Mouse (Mus musculus) liver, embryonic 14.5 days (tissue): ENCODE measurements around the gene Mif4gd. TPM values are rescaled to one million over a fixed set of nuclear protein-coding genes. Genes with fewer than 3 reads are reported as not detected.

Experiments used
- ATAC-seq: fragments of 200-750 bp; cut with Nextera tagmentation; 2 replicates; pipeline ENCODE4 v1.8.0; 2017; ENCODE audit warnings: moderate number of reproducible peaks, mild to moderate bottlenecking, moderate library complexity; ENCODE audit not compliant: insufficient read depth
- DNase-seq, 3 experiments: peaks; one replicate each; pipeline ENCODE4 v3.0.0-alpha.2; 2012 to 2013; ENCODE audit warnings: low read depth in 3 of 3, low spot score in 3 of 3
- H3K27ac ChIP-seq: fragments of 300-500 bp; sonication (generic); 2 replicates; pipeline ENCODE4 v1.5.1; 2014; ENCODE audit warnings: moderate library complexity, mild to moderate bottlenecking, control low read depth, inconsistent platforms
- H3K27me3 ChIP-seq: fragments of 300-500 bp; sonication (generic); 2 replicates; pipeline ENCODE4 v1.6.1; 2014; ENCODE audit warnings: mild to moderate bottlenecking, low read length, moderate library complexity; ENCODE audit not compliant: control insufficient read depth, insufficient read depth
- H3K36me3 ChIP-seq: fragments of 300-500 bp; sonication (generic); replicated peaks from 2 replicates; pipeline ENCODE4 v1.6.1; 2014; ENCODE audit warnings: low read depth; ENCODE audit not compliant: control insufficient read depth, insufficient read depth
- H3K4me1 ChIP-seq, 2 experiments: fragments of 200-500 bp in 1 of 2; fragments of 300-500 bp in 1 of 2; sonication (generic) in 1 of 2; replicated peaks; 2 replicates each; pipeline ENCODE4 v1.6.1; 2012 to 2014; ENCODE audit warnings: antibody characterized with exemption in 1 of 2, inconsistent platforms in 1 of 2, low read length in 1 of 2; ENCODE audit not compliant: control insufficient read depth in 2 of 2, insufficient read depth in 2 of 2
- H3K4me2 ChIP-seq: fragments of 300-500 bp; sonication (generic); 2 replicates; pipeline ENCODE4 v1.6.1; 2014; ENCODE audit warnings: low read depth, mild to moderate bottlenecking, control low read depth, moderate library complexity
- H3K4me3 ChIP-seq, 2 experiments: fragments of 200-500 bp in 1 of 2; fragments of 300-500 bp in 1 of 2; sonication (generic) in 1 of 2; 2 replicates each; pipeline ENCODE4 v1.5.1; 2012 to 2014; ENCODE audit warnings: low read depth in 2 of 2, low read length in 2 of 2, mild to moderate bottlenecking in 2 of 2, control low read depth in 1 of 2, inconsistent platforms in 1 of 2, moderate library complexity in 1 of 2; ENCODE audit not compliant: insufficient read depth in 1 of 2
- H3K9ac ChIP-seq: fragments of 300-500 bp; sonication (generic); replicated peaks from 2 replicates; pipeline ENCODE4 v1.6.1; 2014; ENCODE audit warnings: mild to moderate bottlenecking, control low read depth, moderate library complexity
- H3K9me3 ChIP-seq: fragments of 300-500 bp; sonication (generic); 2 replicates; pipeline ENCODE4 v1.6.1; 2016; ENCODE audit warnings: low read length, mixed read lengths; ENCODE audit not compliant: control insufficient read depth
- CTCF ChIP-seq: IDR thresholded peaks from 2 replicates; pipeline ENCODE4 v1.5.1; 2016; ENCODE audit warnings: antibody characterized with exemption, low read depth, control low read depth
- EP300 ChIP-seq: IDR thresholded peaks from 2 replicates; pipeline ENCODE4 v1.6.1; 2016; ENCODE audit warnings: antibody characterized with exemption, low read depth
- WGBS: fragments of 180-500 bp; shearing (Covaris S2); extraction: QIAGEN DNeasy Blood & Tissue Kit; methylation state at CpG from one replicate; pipeline ENCODE4 v1.1.7; 2014; ENCODE audit not compliant: insufficient replicate concordance; 5-methylcytosine and 5-hydroxymethylcytosine counted together
- polyA plus RNA-seq, 2 experiments: library from polyadenylated mRNA; depleted of rRNA in 1 of 2; stranded (reverse) in 1 of 2; unstranded in 1 of 2; fragments of >200 nt; fragmentation: Nextera tagmentation in 1 of 2; extraction: Ambion mirVana in 1 of 2; gene quantifications; 2 replicates each; pipeline versions ENCODE4 v1.2.1 to v1.2.3; 2012 to 2014

Mif4gd gene
- polyA plus RNA-seq, 2 experiments = 25.6 TPM

DNA sequence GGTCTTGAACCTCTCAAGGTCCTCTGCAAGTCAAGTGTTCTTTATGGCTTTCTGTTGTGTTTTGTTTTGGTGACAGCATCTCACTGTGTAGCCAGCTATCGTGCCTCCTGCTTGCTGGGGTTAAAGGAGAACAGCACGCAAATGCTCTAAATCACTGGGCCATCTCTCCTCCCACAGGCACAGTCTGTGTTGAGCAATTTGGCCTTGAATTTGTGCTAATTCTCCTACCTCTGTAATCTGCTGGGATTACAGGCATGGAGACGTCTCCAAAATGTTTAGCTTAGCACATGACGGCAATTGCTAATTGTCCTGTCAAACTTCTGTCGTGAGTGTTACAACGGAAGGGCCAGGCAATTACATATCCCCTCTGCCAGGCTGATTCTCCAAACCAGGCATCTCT, 1.6 kb downstream of the Mif4gd start:
- Histone ChIP-seq H3K27ac (no peak overlapping the region), H3K36me3 (peaks cover 31% of the 10 kb centered on the region), H3K4me2 (peak overlapping the region; percentile 90), H3K27me3 (no peaks in the 10 kb centered on the region), H3K4me3 (peak overlapping the region in 1 of 2 experiments; percentile 75; a peak in 2 of 4 replicates), H3K9ac (0 out of 2 replicates have a peak overlapping the region, but pooled peaks have one; percentile 81), H3K4me1 (peaks cover 8 to 12% of the 10 kb centered on the region in 2 experiments), H3K9me3 (no peaks in the 10 kb centered on the region)
- TF ChIP-seq CTCF (no peak), EP300 (no peak)
- ATAC-seq (no peak), DNase-seq (no peak)
- WGBS = 72% methylated on average over 6 of the region's 6 CpGs

DNA sequence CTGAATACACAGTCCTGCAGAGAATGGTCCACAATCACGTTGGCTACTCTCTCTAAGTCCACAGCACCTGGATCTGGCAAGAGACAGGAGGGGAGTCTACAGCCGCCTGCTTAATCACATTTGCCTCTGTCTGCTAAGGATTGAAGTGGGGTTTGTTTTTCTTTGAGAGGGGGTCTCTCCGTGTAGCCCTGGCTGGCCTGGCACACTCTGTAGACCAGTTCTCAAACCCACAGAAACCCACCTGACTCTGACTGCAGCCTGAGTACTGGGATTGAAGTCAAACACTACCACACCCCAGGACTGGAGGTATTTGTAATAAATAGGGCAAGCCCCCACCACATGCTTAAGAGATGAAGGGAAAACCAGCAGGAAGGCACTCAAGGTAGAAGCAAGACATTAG, 3.2 kb downstream of the Mif4gd start:
- H3K9ac ChIP-seq = no peak overlapping the region
- DNase-seq (no peak), ATAC-seq (no peak)
- H3K27me3 ChIP-seq = no peaks in the 10 kb centered on the region
- H3K36me3 ChIP-seq = peaks cover 36% of the 10 kb centered on the region
- H3K27ac ChIP-seq = no peak overlapping the region
- 57% methylated on average over 3 of the region's 3 CpGs for WGBS
- no peak overlapping the region for H3K4me2 ChIP-seq
- TF ChIP-seq CTCF (no peak), EP300 (no peak)
- no peaks in the 10 kb centered on the region for H3K9me3 ChIP-seq
- H3K4me3 ChIP-seq = no peak overlapping the region
- peaks cover 8 to 18% of the 10 kb centered on the region in 2 experiments for H3K4me1 ChIP-seq

DNA sequence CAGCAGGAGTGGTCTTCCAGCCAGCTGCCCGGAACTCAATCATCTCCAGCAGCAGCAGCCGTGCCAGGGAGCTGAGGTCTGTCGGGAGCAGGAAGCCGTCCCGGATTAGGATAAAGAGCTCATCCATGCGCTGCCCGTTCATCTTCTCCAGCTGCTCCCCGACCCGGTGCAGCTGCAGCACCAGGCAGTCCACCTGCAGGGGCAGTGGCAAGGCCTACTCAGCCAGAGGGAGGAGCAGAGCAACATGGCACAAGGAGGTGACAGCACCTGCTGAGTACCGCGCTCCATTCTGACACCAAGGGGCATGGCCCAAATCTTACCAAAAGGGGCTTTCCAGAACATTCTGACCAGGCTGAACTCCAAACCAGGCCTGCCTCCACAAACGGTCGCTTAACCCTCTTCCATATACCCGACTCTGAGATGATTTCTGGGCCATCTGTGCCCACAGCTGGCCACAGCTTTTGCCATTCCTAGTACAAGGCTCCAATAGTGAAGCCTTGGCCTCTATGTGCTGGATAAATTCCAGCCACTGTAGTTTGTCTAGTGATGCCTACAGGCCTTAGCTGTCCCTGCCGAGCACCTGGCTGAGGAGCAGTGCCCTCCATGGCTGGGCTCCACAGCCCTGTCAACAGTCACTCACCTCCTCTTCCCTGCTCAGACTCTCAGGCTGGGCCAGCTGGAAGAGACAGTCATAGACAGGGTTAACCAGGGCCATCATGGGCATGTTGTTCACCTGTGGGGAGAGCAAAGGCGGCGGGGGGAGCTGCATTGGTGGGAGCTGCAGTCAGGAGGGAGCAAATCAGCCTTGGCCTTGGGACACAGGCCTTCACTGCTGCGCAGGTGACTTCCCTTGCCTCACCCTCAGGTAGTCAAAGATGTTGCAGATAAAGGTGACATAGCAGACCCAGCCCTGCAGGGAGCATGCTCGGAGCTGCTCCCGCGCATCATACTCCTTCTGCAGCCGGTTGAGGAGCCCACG, 4.1 kb downstream of the Mif4gd start:
- no peaks in the 10 kb centered on the region for H3K9me3 ChIP-seq
- 82% methylated on average over 23 of the region's 23 CpGs for WGBS
- peaks cover 36% of the 10 kb centered on the region for H3K36me3 ChIP-seq
- H3K27ac ChIP-seq = no peak overlapping the region
- no peaks in the 10 kb centered on the region for H3K27me3 ChIP-seq
- no peak for TF ChIP-seq CTCF
- DNase-seq (no peak), ATAC-seq (no peak)
- no peak overlapping the region for H3K4me3 ChIP-seq
- H3K4me2 ChIP-seq = no peak overlapping the region
- H3K4me1 ChIP-seq = peaks cover 8 to 17% of the 10 kb centered on the region in 2 experiments
- H3K9ac ChIP-seq = no peak overlapping the region

- Histone ChIP-seq H3K4me2 (no peak overlapping the region), H3K36me3 (peaks cover 36% of the 10 kb centered on the region)
Measured at GRCm38 (mm10) chr11:115606733-115607132, 6.0 kb downstream of the Mif4gd start.

DNA sequence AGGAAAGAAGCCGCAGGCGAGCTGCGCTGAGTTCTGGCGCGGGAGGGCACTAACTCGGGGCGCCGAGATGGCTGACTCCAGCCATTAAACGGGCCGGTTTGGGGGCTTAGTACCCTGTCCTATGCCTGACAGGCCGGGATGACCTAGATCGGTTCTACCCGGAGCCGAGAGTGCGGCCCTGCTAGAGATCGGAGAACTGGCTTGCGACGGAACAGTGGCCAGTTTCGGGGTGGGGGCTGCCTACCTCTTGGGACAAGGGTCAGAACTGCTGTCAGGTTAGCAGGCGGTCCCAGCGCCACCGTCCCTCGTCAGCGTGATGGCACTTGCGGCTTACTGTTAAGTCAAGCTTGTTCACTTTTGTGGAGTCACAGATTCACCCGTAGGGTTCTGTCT, 8.5 kb downstream of the Mif4gd start:
- no peak for TF ChIP-seq EP300
- H3K4me1 ChIP-seq = peaks cover 12 to 17% of the 10 kb centered on the region in 2 experiments
- H3K4me2 ChIP-seq = peak overlapping the region; percentile 96
- H3K27ac ChIP-seq = no peak overlapping the region; the same call in 1 of the 2 replicates
- 0% methylated on average over 26 of the region's 26 CpGs for WGBS
- peak overlapping the region; percentile 86 to 96 for H3K4me3 ChIP-seq
- ATAC-seq = peak; percentile 5; the same call in 1 of the 2 replicates
- H3K9ac ChIP-seq = peak overlapping the region; percentile 89
- H3K27me3 ChIP-seq = no peaks in the 10 kb centered on the region
- no peak for DNase-seq
- peaks cover 31% of the 10 kb centered on the region for H3K36me3 ChIP-seq
- no peaks in the 10 kb centered on the region for H3K9me3 ChIP-seq

More at GRCm38 (mm10) chr11:115606733-115607132, 6.0 kb downstream of the Mif4gd start:
- DNase-seq = no peak
- peaks cover 7 to 20% of the 10 kb centered on the region in 2 experiments; a peak in 3 of 4 replicates for H3K4me1 ChIP-seq
- TF ChIP-seq EP300 (no peak), CTCF (no peak)
- no peaks in the 10 kb centered on the region for H3K9me3 ChIP-seq
- ATAC-seq = no peak
- no peak overlapping the region for H3K27ac ChIP-seq
- no peak overlapping the region for H3K4me3 ChIP-seq
- H3K27me3 ChIP-seq = no peaks in the 10 kb centered on the region
- H3K9ac ChIP-seq = no peak overlapping the region
- 89% methylated on average over 18 of the region's 18 CpGs for WGBS
